Mouse (Mus musculus) kidney, adult 2 months (tissue): Measurements from ENCODE around the gene Nebl. TPM values are rescaled to one million over a fixed set of nuclear protein-coding genes. Genes with fewer than 3 reads are reported as not detected.
A peak's percentile ranks its signal among the peaks of the same experiment; 100 is the strongest.

ENCODE experiments used
- DNase-seq: peaks from one replicate; pipeline ENCODE4 v3.0.0; 2021
- H3K27ac ChIP-seq: fragments of 200-500 bp; 2 replicates; pipeline ENCODE4 v1.5.1; 2012; ENCODE audit warnings: low read depth, low read length, control low read depth, inconsistent platforms; ENCODE audit not compliant: insufficient read depth
- H3K27me3 ChIP-seq: fragments of 200-500 bp; replicated peaks from 2 replicates; pipeline ENCODE4 v1.6.1; 2012; ENCODE audit warnings: mild to moderate bottlenecking, moderate library complexity, low read length, inconsistent platforms; ENCODE audit not compliant: control insufficient read depth, insufficient read depth
- H3K36me3 ChIP-seq: fragments of 200-500 bp; 2 replicates; pipeline ENCODE4 v1.6.1; 2012; ENCODE audit warnings: mild to moderate bottlenecking, moderate library complexity, low read length, inconsistent platforms; ENCODE audit not compliant: control insufficient read depth, insufficient read depth
- H3K4me1 ChIP-seq: fragments of 200-500 bp; 2 replicates; pipeline ENCODE4 v1.6.1; 2011; ENCODE audit warnings: low read length; ENCODE audit not compliant: control insufficient read depth, insufficient read depth
- H3K4me3 ChIP-seq: fragments of 200-500 bp; 2 replicates; pipeline ENCODE4 v1.5.1; 2011; ENCODE audit warnings: mild to moderate bottlenecking, low read depth, low read length, control low read depth; ENCODE audit not compliant: insufficient read depth
- CTCF ChIP-seq: fragments of 200-500 bp; conservative IDR thresholded peaks from 2 replicates; pipeline ENCODE4 v1.5.1; 2011; ENCODE audit warnings: low read depth, mild to moderate bottlenecking, control low read depth, low read length, moderate library complexity, mixed read lengths; ENCODE audit not compliant: insufficient read depth, insufficient read length
- POLR2A ChIP-seq: fragments of 200-500 bp; IDR thresholded peaks from one replicate; pipeline ENCODE4 v1.6.1; 2011; ENCODE audit warnings: low read depth, low read length, control low read depth
- WGBS: fragments of 180-500 bp; shearing (Covaris S2); methylation state at CpG from one replicate; pipeline ENCODE4 v1.1.7; 2018; 5-methylcytosine and 5-hydroxymethylcytosine counted together
- polyA plus RNA-seq: library from polyadenylated mRNA; depleted of rRNA; stranded (reverse); fragments of >200 nt; gene quantifications from 2 replicates; pipeline ENCODE4 v1.2.3, GENCODE M21; 2012

The Nebl gene
- polyA plus RNA-seq, 1 experiment, result 3.9 TPM

GRCm38 (mm10) chr2:17732210-17732609, 946 bp upstream of the Nebl start:
- Histone ChIP-seq H3K4me3 (no peak overlapping the region), H3K27ac (no peak overlapping the region), H3K27me3 (0 out of 2 replicates have a peak, but pooled peaks cover 2% of the 10 kb centered on the region), H3K36me3 (no peaks in the 10 kb centered on the region), H3K4me1 (no peaks in the 10 kb centered on the region)
- TF ChIP-seq CTCF, result no peak
- no peak for TF ChIP-seq POLR2A
- no peak for DNase-seq
- 84% methylated on average over 7 of the region's 7 CpGs for WGBS

- Histone ChIP-seq H3K27me3 (0 out of 2 replicates have a peak, but pooled peaks cover 2% of the 10 kb centered on the region), H3K36me3 (no peaks in the 10 kb centered on the region), H3K4me1 (no peaks in the 10 kb centered on the region), H3K4me3 (no peak overlapping the region), H3K27ac (no peak overlapping the region)
- no peak for TF ChIP-seq CTCF
- no peak for TF ChIP-seq POLR2A
- WGBS, result 39% methylated on average over 6 of the region's 6 CpGs
- no peak for DNase-seq
Measured at GRCm38 (mm10) chr2:17731831-17732200, 552 bp upstream of the Nebl start.

DNA sequence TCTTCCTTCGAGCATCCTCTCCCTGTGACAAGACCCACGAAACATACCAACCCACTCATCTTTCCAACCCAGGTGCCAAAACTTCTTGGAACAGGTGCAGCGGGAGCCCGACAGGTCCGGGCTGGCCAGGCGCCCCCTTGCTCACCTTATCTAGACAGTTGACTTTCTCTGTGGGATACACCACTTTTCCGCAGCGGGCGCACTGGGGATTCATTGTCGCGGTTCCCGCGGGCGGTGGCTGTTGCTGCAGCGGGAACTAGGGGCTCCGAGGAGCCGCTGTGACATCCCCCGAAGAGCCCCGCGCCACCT, 662 bp downstream of the Nebl start:
- Histone ChIP-seq H3K4me1 (no peaks in the 10 kb centered on the region), H3K4me3 (peak overlapping the region; percentile 42), H3K27me3 (0 out of 2 replicates have a peak, but pooled peaks cover 2% of the 10 kb centered on the region), H3K36me3 (no peaks in the 10 kb centered on the region), H3K27ac (no peak overlapping the region)
- WGBS, result under 1% methylated on average over 20 of the region's 20 CpGs
- no peak for DNase-seq
- TF ChIP-seq POLR2A (no peak), CTCF (no peak)

- peak overlapping the region; percentile 42 for H3K4me3 ChIP-seq
- no peak for TF ChIP-seq POLR2A
- no peak for TF ChIP-seq CTCF
- H3K27me3 ChIP-seq, result 0 out of 2 replicates have a peak, but pooled peaks cover 2% of the 10 kb centered on the region
- H3K27ac ChIP-seq, result no peak overlapping the region
- no peaks in the 10 kb centered on the region for H3K36me3 ChIP-seq
- 7% methylated on average over 25 of the region's 25 CpGs for WGBS
- DNase-seq, result no peak
- no peaks in the 10 kb centered on the region for H3K4me1 ChIP-seq
Measured at GRCm38 (mm10) chr2:17729770-17730647, 1.3 kb downstream of the Nebl start.

- DNase-seq, result no peak
- no peak for TF ChIP-seq POLR2A
- no peak for TF ChIP-seq CTCF
- no peaks in the 10 kb centered on the region for H3K27me3 ChIP-seq
- WGBS, result 40% methylated on average over 5 of the region's 5 CpGs
- H3K4me1 ChIP-seq, result no peaks in the 10 kb centered on the region
- no peak overlapping the region for H3K27ac ChIP-seq
- no peak overlapping the region for H3K4me3 ChIP-seq
- no peaks in the 10 kb centered on the region for H3K36me3 ChIP-seq
Measured at GRCm38 (mm10) chr2:17724405-17724804, 6.9 kb downstream of the Nebl start.

GRCm38 (mm10) chr2:17723268-17724019, 7.8 kb downstream of the Nebl start:
- DNase-seq, result no peak
- no peak overlapping the region for H3K4me3 ChIP-seq
- H3K27ac ChIP-seq, result no peak overlapping the region
- TF ChIP-seq CTCF (no peak), POLR2A (no peak)
- H3K27me3 ChIP-seq, result no peaks in the 10 kb centered on the region
- 76% methylated on average over 12 of the region's 12 CpGs for WGBS
- no peaks in the 10 kb centered on the region for H3K36me3 ChIP-seq
- H3K4me1 ChIP-seq, result no peaks in the 10 kb centered on the region

DNA sequence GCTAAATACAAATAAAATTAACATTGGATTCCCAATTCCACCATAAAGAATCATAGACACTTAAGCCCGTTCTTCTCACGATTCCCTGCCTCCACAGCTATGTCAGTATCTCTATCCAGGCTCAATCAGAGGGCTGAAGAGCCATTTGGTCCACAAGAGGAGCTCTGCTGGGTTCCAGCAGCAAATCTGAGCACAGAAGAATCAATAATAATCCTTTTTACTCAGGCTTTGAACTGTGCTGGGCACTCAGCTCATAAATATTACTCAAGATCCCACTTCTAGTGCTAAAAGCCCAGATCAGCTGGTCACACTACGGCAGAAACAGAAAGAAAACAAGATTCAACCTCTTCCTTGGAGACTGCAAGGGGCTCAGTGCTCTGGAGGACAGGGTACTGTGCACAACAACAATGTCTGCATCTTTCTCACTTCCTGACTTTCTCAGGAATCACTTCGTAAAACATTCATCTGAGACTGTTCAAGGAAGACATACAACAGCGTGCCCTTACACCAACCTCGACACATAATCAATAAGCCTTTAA, 10.0 kb downstream of the Nebl start:
- Histone ChIP-seq H3K4me3 (no peak overlapping the region), H3K27ac (no peak overlapping the region), H3K36me3 (no peaks in the 10 kb centered on the region), H3K4me1 (no peaks in the 10 kb centered on the region), H3K27me3 (no peaks in the 10 kb centered on the region)
- TF ChIP-seq CTCF (no peak), POLR2A (no peak)
- no peak for DNase-seq
- WGBS, result 69% methylated on average over 6 of the region's 6 CpGs
